Mouse (Mus musculus): ENCODE measurements at regions not wholly inside any gene's neighbourhood (a gene's known extent, or its start where the extent isn't known, plus 50 kb on each side); places are given as distances from the start of the nearest gene placed in this dataset.

DNA sequence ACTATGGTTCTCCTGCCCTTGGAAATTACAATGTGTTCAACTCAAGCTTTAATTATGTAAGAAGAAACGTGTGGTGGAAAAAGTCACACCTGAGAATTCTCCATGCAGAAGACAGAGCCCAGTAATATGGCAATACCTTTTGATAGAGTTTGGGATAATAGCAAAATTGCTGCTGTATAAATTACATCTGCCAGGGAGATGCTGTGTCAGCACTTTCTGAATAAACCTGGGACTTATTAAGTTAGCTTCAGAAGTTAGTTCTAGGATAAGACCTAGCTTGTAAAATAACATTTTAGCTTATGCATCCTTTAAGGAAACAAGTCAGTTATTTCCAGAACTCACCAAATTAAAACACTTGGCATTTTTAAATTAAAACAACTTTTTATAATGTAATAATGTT, 212.2 kb upstream of the Ercc4 start:
- TF ChIP-seq CTCF (IDR thresholded peaks at IDR 0.05; ENCODE audit: extremely low read depth, insufficient read depth, insufficient read length, insufficient replicate concordance): no peak
- no peak for TF ChIP-seq POLR2A (IDR thresholded peaks at IDR 0.05; ENCODE audit: low read depth, low read length)
